Mouse (Mus musculus) thymus, postnatal 36 days (tissue): ENCODE results near the gene Luc7l3.

Experiments used
- DNase-seq, 2 experiments: peaks; one replicate each; pipeline ENCODE4 v3.0.0; 2022; ENCODE audit warnings: mixed read lengths in 2 of 2

Gene Luc7l3

DNA sequence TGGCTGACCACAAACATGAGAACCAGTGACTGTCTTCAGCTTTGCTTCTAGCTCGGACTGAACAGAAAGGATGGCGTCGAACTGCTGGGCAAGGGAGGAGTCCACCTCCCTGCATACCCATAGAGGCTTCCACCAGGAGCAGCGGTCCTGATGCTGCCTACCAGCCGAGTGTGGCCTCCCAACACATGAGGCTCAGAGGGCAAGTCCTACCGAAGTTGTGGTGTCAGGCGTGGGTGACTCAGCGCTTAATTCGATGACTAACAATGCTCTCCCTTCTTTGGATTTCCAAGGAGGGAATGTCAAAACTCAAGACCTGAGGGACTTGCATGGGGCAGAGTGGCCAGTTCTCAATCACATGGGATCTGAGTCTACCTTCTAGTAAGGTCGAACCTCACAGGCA lies 68.1 kb downstream of the Luc7l3 start:
- DNase-seq: no peak

GRCm38 (mm10) chr11:94253156-94253555 lies 68.6 kb downstream of the Luc7l3 start:
- no peak for DNase-seq

DNA sequence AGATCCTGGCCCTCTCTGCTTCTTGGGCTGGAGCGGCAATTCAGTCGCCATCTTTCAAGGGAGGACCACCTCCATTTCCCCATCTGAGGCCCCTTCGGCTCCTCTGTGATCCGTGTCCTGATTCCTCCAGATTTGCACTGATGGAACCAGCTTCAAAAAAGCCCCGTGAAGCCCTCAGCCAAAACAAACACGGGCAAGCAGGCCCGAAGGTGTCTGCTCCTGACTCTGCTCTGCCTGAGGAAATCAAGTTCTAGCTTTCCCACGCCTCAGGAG lies 75.1 kb downstream of the Luc7l3 start:
- DNase-seq: no peak

- DNase-seq: no peak
Measured at GRCm38 (mm10) chr11:94245955-94246788, 75.6 kb downstream of the Luc7l3 start, which contains the start of gene Wfikkn2. Gene Wfikkn2 (minus strand): TSS chr11:94246005.

GRCm38 (mm10) chr11:94244385-94244784 lies 77.4 kb downstream of the Luc7l3 start:
- no peak for DNase-seq

- no peak for DNase-seq
Measured at GRCm38 (mm10) chr11:94243422-94244180, 78.2 kb downstream of the Luc7l3 start.

DNA sequence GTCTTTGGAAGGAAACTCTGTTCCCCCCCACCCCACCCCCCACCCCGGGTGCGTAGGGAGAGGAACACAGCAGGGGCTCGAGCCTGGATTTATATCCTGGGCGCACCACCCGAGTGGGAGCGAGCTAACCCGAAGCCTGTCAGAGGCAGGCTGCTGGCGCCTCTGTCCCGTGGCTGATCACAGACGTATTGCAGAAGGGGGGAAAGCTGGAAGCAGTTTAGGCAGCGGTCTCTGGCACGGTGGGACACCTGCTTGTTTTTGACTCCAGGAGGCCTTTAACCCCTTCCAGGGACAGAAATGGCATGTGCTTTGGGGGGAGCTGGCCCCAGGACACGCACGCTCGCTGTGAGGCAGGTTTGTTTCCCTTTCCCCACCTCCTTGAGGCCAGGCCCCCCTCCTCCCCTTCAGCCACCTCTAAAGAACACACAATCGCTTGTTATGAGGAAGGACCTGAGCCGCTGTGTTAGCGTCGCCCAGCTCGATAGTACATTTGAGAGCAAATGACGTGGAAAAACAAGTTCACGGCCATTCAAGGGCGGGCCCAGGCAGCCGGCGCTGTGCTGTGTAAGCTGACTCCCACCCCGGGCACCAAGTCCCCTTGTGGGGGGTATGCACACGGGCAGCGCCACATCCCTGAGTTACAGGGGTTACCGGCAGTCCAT lies 78.9 kb downstream of the Luc7l3 start:
- no peak for DNase-seq

DNA sequence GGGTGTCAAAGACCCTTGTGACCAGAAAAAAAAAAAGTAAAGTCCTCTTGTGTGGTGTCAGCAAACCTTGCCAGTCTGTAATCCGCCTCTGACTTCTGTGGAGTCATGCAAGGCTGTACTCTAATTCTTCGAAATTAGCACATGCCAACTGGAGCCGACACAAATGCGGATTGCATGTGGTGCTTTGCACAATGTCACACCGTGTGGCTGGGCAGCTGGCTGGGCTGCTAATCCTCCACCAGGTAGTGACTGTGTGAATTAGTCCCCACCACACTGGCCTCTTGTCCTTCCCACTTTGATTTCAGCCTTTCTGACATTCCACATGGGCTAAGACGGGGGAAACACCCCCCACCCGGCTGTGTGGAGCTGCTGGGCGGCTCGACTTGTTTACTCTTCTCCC lies 82.1 kb downstream of the Luc7l3 start:
- DNase-seq: no peak

- no peak for DNase-seq
Measured at GRCm38 (mm10) chr11:94238786-94239185, 83.0 kb downstream of the Luc7l3 start.
